In genomic region chr9:51962975-51963701, GRCm38 (mm10) we compare ENCODE assay signal across 8 mouse cellular contexts. TPM values are rescaled to one million over a fixed set of nuclear protein-coding genes. Genes with fewer than 3 reads are reported as not detected.
DNase-seq lines count a peak whose midpoint lies in the region; ATAC-seq and TF ChIP-seq lines count a peak whose summit lies in the region.

TSS of gene Fdx1 (minus strand) at chr9:51963556.

- H3K9me3 ChIP-seq in forebrain, embryonic 11.5 days (ENCODE audit: control insufficient read depth, low read length), result no peaks in the 10 kb centered on the region; the same call in 1 of the 2 replicates
- H3K9me3 ChIP-seq in heart, embryonic 16.5 days (replicated peaks; ENCODE audit: control insufficient read depth, low read length), result peaks cover 3% of the 10 kb centered on the region; the same call in 1 of the 2 replicates

- peak; percentile 73 for DNase-seq in brain, embryonic 14.5 days (ENCODE audit: low read depth)
- peak; percentile 83 for DNase-seq in forebrain, embryonic 11.5 days (ENCODE audit: low spot score)
- DNase-seq in kidney, postnatal 36 days, result peak; percentile 92 to 95
- peak; percentile 87 for DNase-seq in lung, adult 2 months
- DNase-seq in thymus, adult 18-20 months, result peak; percentile 46 to 56

- peak within 1 kb of the TSS; percentile 77 for H3K4me3 ChIP-seq in forebrain, embryonic 11.5 days (ENCODE audit: low read depth, low read length)
- H3K4me3 ChIP-seq in heart, embryonic 16.5 days (ENCODE audit: low read length), result peak within 1 kb of the TSS; percentile 65
- peak within 1 kb of the TSS; percentile 90 for H3K4me3 ChIP-seq in lung, adult 2 months (replicated peaks; ENCODE audit: extremely low read depth, low read depth, low read length)

- peak within 1 kb of the TSS; percentile 61 for H3K4me2 ChIP-seq in forebrain, embryonic 11.5 days (ENCODE audit: low read depth, low read length, severe bottlenecking)
- peak within 1 kb of the TSS; percentile 65 for H3K4me2 ChIP-seq in heart, embryonic 16.5 days (ENCODE audit: low read depth, low read length)

- WGBS in forebrain, embryonic 11.5 days, result under 1% methylated on average over 80 of the region's 81 CpGs
- under 1% methylated on average over 81 of the region's 81 CpGs for WGBS in heart, embryonic 16.5 days
- 1% methylated on average over 73 of the region's 81 CpGs for WGBS in lung, adult 2 months

- H3K27me3 ChIP-seq in forebrain, embryonic 11.5 days (ENCODE audit: control insufficient read depth, insufficient read depth, low read length), result no peaks in the 10 kb centered on the region
- no peaks in the 10 kb centered on the region for H3K27me3 ChIP-seq in heart, embryonic 16.5 days (ENCODE audit: control insufficient read depth, insufficient read depth, low read length)

- H3K4me1 ChIP-seq in forebrain, embryonic 11.5 days (replicated peaks; ENCODE audit: control insufficient read depth, insufficient read depth, low read length), result no peaks in the 10 kb centered on the region; the same call in 1 of the 2 replicates
- peaks cover 15% of the 10 kb centered on the region for H3K4me1 ChIP-seq in heart, embryonic 16.5 days (ENCODE audit: control insufficient read depth, insufficient read depth, low read length)
- H3K4me1 ChIP-seq in lung, adult 2 months (ENCODE audit: control insufficient read depth, insufficient read depth, low read length), result peaks cover 2% of the 10 kb centered on the region

- no peak within 1 kb of the TSS for H3K27ac ChIP-seq in forebrain, embryonic 11.5 days (ENCODE audit: low read depth, low read length)
- H3K27ac ChIP-seq in heart, embryonic 16.5 days (ENCODE audit: low read length), result peak within 1 kb of the TSS; percentile 86

- peak within 1 kb of the TSS; percentile 72 for H3K9ac ChIP-seq in forebrain, embryonic 11.5 days (ENCODE audit: low read length)
- H3K9ac ChIP-seq in heart, embryonic 16.5 days (ENCODE audit: low read length), result peak within 1 kb of the TSS; percentile 82

- ATAC-seq in CD4-positive, CD25-positive, alpha-beta regulatory T cell, adult 4 months, result peak; percentile 72
- ATAC-seq in forebrain, embryonic 11.5 days (replicated peaks; ENCODE audit: low FRiP score), result peak; percentile 92
- peak; percentile 95 for ATAC-seq in heart, embryonic 16.5 days (replicated peaks; ENCODE audit: extremely low read depth, insufficient read depth, low FRiP score)
- ATAC-seq in neutrophil, adult 5-6 weeks (ENCODE audit: extremely low read depth, insufficient number of reproducible peaks, low FRiP score, poor library complexity, severe bottlenecking), result peak; percentile 48; the same call in 1 of the 2 replicates

- peak; percentile 27; the same call in 1 of the 2 replicates for TF ChIP-seq POLR2A in brain, embryonic 14.5 days (IDR thresholded peaks at IDR 0.05; ENCODE audit: borderline replicate concordance, extremely low read depth, insufficient read depth, insufficient read length, poor library complexity, severe bottlenecking)
- TF ChIP-seq POLR2A in lung, adult 2 months (IDR thresholded peaks at IDR 0.05; ENCODE audit: borderline replicate concordance, extremely low read depth, low read depth, low read length), result peak; percentile 81; the same call in 1 of the 2 replicates

- no peaks in the 10 kb centered on the region for H3K36me3 ChIP-seq in forebrain, embryonic 11.5 days (ENCODE audit: control insufficient read depth, insufficient read depth, low read length)
- no peaks in the 10 kb centered on the region for H3K36me3 ChIP-seq in heart, embryonic 16.5 days (ENCODE audit: control insufficient read depth, insufficient read depth)

- no peak for TF ChIP-seq CTCF in brain, embryonic 14.5 days (IDR thresholded peaks at IDR 0.05; ENCODE audit: borderline replicate concordance, extremely low read depth, insufficient read depth, insufficient read length)
- TF ChIP-seq CTCF in lung, adult 2 months (IDR thresholded peaks at IDR 0.05; ENCODE audit: insufficient read depth, low read length), result no peak

RNA-seq across cellular contexts. Expression of gene Fdx1, which starts in this region (rescaled TPM):
- polyA plus RNA-seq in CD4-positive, CD25-positive, alpha-beta regulatory T cell, adult 4 months (2017; shearing (Covaris generic)), result 10 to 100 TPM in 1 of 2 experiments, 1 to 10 TPM in 1; 9.2 to 12.9 TPM
- 22.4 and 29.1 TPM in 2 replicates for polyA plus RNA-seq in brain, embryonic 14.5 days (2012; rRNA removed)
- polyA plus RNA-seq in forebrain, embryonic 11.5 days (2014; fragmentation: Nextera tagmentation; extraction: Ambion mirVana), result 50.1 and 51.4 TPM in 2 replicates
- polyA plus RNA-seq in heart, embryonic 16.5 days (2015; fragmentation: Nextera tagmentation; extraction: Ambion mirVana), result 86.8 and 111 TPM in 2 replicates
- 106 and 178 TPM in 2 replicates for polyA plus RNA-seq in lung, adult 2 months (2012; rRNA removed)
- 2.6 and 3.2 TPM in 2 replicates for total RNA-seq in neutrophil, adult 5-6 weeks (2017)
